8 mouse cellular contexts compared by ENCODE assay signal in genomic region chr12:85471920-85472655, GRCm38 (mm10). TPM values are rescaled to one million over a fixed set of nuclear protein-coding genes. Genes with fewer than 3 reads are reported as not detected.
DNase-seq lines count a peak whose midpoint lies in the region; ATAC-seq lines count a peak whose summit lies in the region.

No protein-coding gene starts in this region.

- under 1% methylated on average over 42 of the region's 42 CpGs for WGBS in limb, embryonic 10.5 days
- WGBS in midbrain, embryonic 10.5 days: under 1% methylated on average over 39 of the region's 42 CpGs

- peak; percentile 78 for DNase-seq in ZHBTc4 (ENCODE audit: low read depth, low spot score)
- DNase-seq in cerebellum, adult 9-11 months: peak; percentile 74
- peak; percentile 88 for DNase-seq in gastrocnemius, postnatal 14 days
- peak; percentile 77 for DNase-seq in limb, embryonic 10.5 days (ENCODE audit: low spot score)
- DNase-seq in midbrain, embryonic 10.5 days (ENCODE audit: low spot score): peak; percentile 81
- DNase-seq in right cerebral cortex, postnatal 14 days: peak; percentile 53
- no peak for DNase-seq in frontal cortex, adult 2 months (ENCODE audit: extremely low spot score in 1 of 2, low spot score in 1 of 2)

- peak; percentile 19 for ATAC-seq in inflammation-experienced regulatory T-cells, adult 6 months

- no peaks in the 10 kb centered on the region for H3K36me3 ChIP-seq in limb, embryonic 10.5 days
- no peaks in the 10 kb centered on the region for H3K36me3 ChIP-seq in midbrain, embryonic 10.5 days

- peaks cover 49% of the 10 kb centered on the region for H3K4me1 ChIP-seq in limb, embryonic 10.5 days
- H3K4me1 ChIP-seq in midbrain, embryonic 10.5 days: peaks cover 54% of the 10 kb centered on the region

- intact Hi-C loops in gastrocnemius, postnatal 14 days (cut with DNase I; ENCODE audit: low total_unique reads): no loop called here

- peak overlapping the region; percentile 89 for H3K27ac ChIP-seq in limb, embryonic 10.5 days
- peak overlapping the region; percentile 72 for H3K27ac ChIP-seq in midbrain, embryonic 10.5 days (replicated peaks)

- peak overlapping the region; percentile 61 for H3K4me3 ChIP-seq in limb, embryonic 10.5 days
- H3K4me3 ChIP-seq in midbrain, embryonic 10.5 days: peak overlapping the region; percentile 70

- H3K27me3 ChIP-seq in limb, embryonic 10.5 days (ENCODE audit: low read depth, poor library complexity, severe bottlenecking): peaks cover 55% of the 10 kb centered on the region
- H3K27me3 ChIP-seq in midbrain, embryonic 10.5 days (ENCODE audit: low read depth, poor library complexity, severe bottlenecking): peaks cover 59% of the 10 kb centered on the region

- no peaks in the 10 kb centered on the region for H3K9me3 ChIP-seq in limb, embryonic 10.5 days (replicated peaks)
- H3K9me3 ChIP-seq in midbrain, embryonic 10.5 days (replicated peaks): no peaks in the 10 kb centered on the region

RNA-seq across cellular contexts. Expression of gene Fos, which starts 1.6 kb away (rescaled TPM):
- total RNA-seq in gastrocnemius, postnatal 14 days (2021): 1 to 10 TPM; 7.6 to 8.9 TPM
- polyA plus RNA-seq in inflammation-experienced regulatory T-cells, adult 6 months (2017; shearing (Covaris generic)): 10 to 100 TPM; 11.0 to 84.6 (median 15.2) TPM
- polyA plus RNA-seq in limb, embryonic 10.5 days (2016; fragmentation: Nextera tagmentation; extraction: Ambion mirVana): 0.76 and 0.80 TPM in 2 replicates
- polyA plus RNA-seq in midbrain, embryonic 10.5 days (2016; fragmentation: Nextera tagmentation; extraction: Ambion mirVana): 0.54 and 1.1 TPM in 2 replicates
- polyA plus RNA-seq in frontal cortex, adult 2 months (2012; rRNA removed): 38.0 and 106 TPM in 2 replicates

Comparison
In these comparisons a context has a peak if more than half of its experiments do, and no peak if none do; other contexts are left out.
1. DNase-seq: peak in ZHBTc4 (single experiment), cerebellum, adult 9-11 months (single experiment), gastrocnemius, postnatal 14 days (single experiment), limb, embryonic 10.5 days (single experiment), midbrain, embryonic 10.5 days (single experiment) and right cerebral cortex, postnatal 14 days (single experiment); none in frontal cortex, adult 2 months (0 of 2).